Mouse (Mus musculus) heart, embryonic 12.5 days (tissue): ENCODE measurements around the gene Gm43720. TPM values are rescaled to one million over a fixed set of nuclear protein-coding genes. Genes with fewer than 3 reads are reported as not detected.

ENCODE experiments used
- ATAC-seq: fragments of 200-750 bp; cut with Nextera tagmentation; 2 replicates; pipeline ENCODE4 v1.8.0; 2017; ENCODE audit warnings: moderate TSS enrichment, moderate library complexity; ENCODE audit not compliant: insufficient number of reproducible peaks, low FRiP score
- H3K27ac ChIP-seq: fragments of 300-500 bp; sonication (generic); 2 replicates; pipeline ENCODE4 v1.5.1; 2016; ENCODE audit warnings: mild to moderate bottlenecking, moderate library complexity; ENCODE audit not compliant: poor library complexity, severe bottlenecking
- H3K27me3 ChIP-seq: fragments of 300-500 bp; sonication (generic); replicated peaks from 2 replicates; pipeline ENCODE4 v1.6.1; 2016; ENCODE audit warnings: mild to moderate bottlenecking, moderate library complexity
- H3K36me3 ChIP-seq: fragments of 300-500 bp; sonication (generic); 2 replicates; pipeline ENCODE4 v1.6.1; 2016; ENCODE audit warnings: mild to moderate bottlenecking, moderate library complexity
- H3K4me1 ChIP-seq: fragments of 300-500 bp; sonication (generic); replicated peaks from 2 replicates; pipeline ENCODE4 v1.6.1; 2016; ENCODE audit warnings: mild to moderate bottlenecking
- H3K4me2 ChIP-seq: fragments of 300-500 bp; sonication (generic); 2 replicates; pipeline ENCODE4 v1.6.1; 2016; ENCODE audit warnings: mild to moderate bottlenecking, moderate library complexity
- H3K4me3 ChIP-seq: fragments of 300-500 bp; sonication (generic); 2 replicates; pipeline ENCODE4 v1.5.1; 2016; ENCODE audit warnings: mild to moderate bottlenecking
- H3K9ac ChIP-seq: fragments of 300-500 bp; sonication (generic); 2 replicates; pipeline ENCODE4 v1.6.1; 2016; ENCODE audit warnings: mild to moderate bottlenecking, moderate library complexity
- H3K9me3 ChIP-seq: fragments of 300-500 bp; sonication (generic); replicated peaks from 2 replicates; pipeline ENCODE4 v1.6.1; 2016; ENCODE audit warnings: mild to moderate bottlenecking, moderate library complexity
- WGBS: fragments of 180-500 bp; shearing (Covaris S2); methylation state at CpG from one replicate; pipeline ENCODE4 v1.1.7; 2016; 5-methylcytosine and 5-hydroxymethylcytosine counted together
- polyA plus RNA-seq: library from polyadenylated mRNA; unstranded; fragments of >200 nt; fragmentation: Nextera tagmentation; extraction: Ambion mirVana; gene quantifications from 2 replicates; pipeline ENCODE4 v1.2.1, GENCODE M21; 2016

Gm43720 gene
- polyA plus RNA-seq, 1 experiment from 2014 or later, result 0.04 TPM

- Histone ChIP-seq H3K27me3 (no peaks in the 10 kb centered on the region), H3K27ac (no peak overlapping the region), H3K9me3 (no peaks in the 10 kb centered on the region), H3K4me3 (no peak overlapping the region), H3K4me1 (peaks cover 6% of the 10 kb centered on the region), H3K36me3 (no peaks in the 10 kb centered on the region), H3K9ac (no peak overlapping the region), H3K4me2 (no peak overlapping the region)
- no peak for ATAC-seq
- 81% methylated on average over 12 of the region's 12 CpGs for WGBS
Observed at GRCm38 (mm10) chr5:138251144-138251543, 28.6 kb downstream of the Gm43720 start.

DNA sequence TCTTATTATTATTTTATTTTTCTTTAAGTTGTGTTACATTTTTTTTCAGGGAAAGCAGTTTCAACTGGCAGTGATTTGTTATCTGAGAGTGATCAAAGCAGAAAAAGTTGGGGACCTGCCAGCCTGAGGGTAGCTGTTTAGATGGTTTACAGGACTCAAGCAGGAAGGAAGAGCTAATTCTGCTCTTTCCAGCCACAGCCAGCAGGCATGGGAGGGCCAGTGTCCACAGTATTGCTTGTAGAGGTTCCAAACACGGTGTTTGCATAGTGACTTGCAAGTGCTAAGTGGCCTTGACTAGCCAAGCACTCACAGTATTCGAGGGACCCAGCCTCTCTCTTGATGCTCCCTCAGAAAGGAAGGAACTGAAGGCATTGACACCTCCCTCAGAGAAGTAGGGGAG, 38.2 kb downstream of the Gm43720 start:
- H3K4me2 ChIP-seq, result no peak overlapping the region
- WGBS, result 20% methylated on average over 2 of the region's 2 CpGs
- no peaks in the 10 kb centered on the region for H3K4me1 ChIP-seq
- no peaks in the 10 kb centered on the region for H3K27me3 ChIP-seq
- peaks cover 3% of the 10 kb centered on the region; the same call in 1 of the 2 replicates for H3K9me3 ChIP-seq
- H3K27ac ChIP-seq, result no peak overlapping the region
- ATAC-seq, result no peak
- no peak overlapping the region for H3K4me3 ChIP-seq
- H3K9ac ChIP-seq, result no peak overlapping the region
- H3K36me3 ChIP-seq, result no peaks in the 10 kb centered on the region

DNA sequence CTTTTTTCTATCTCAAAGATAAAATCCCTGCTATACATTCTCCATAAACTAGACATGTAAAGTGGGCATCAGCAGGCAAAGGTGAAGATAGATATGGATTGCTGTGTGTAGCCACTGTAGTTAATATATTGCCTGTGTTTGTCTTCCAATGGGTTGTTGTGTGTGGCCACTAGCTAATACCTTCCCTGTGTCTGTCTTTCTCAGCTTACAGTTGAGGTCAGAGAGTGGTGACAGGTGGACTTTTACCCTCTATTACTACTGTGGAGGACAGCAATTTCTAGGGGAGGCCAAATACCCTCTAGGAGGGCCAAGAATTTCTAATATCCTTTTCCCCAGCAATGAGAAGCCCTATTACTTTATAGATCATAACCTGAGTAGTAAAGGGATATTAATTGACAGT, 45.5 kb downstream of the Gm43720 start:
- H3K27ac ChIP-seq, result no peak overlapping the region
- H3K4me1 ChIP-seq, result no peaks in the 10 kb centered on the region
- no peaks in the 10 kb centered on the region for H3K36me3 ChIP-seq
- no peak overlapping the region for H3K9ac ChIP-seq
- H3K9me3 ChIP-seq, result no peaks in the 10 kb centered on the region
- no peak for ATAC-seq
- H3K27me3 ChIP-seq, result no peaks in the 10 kb centered on the region
- no peak overlapping the region for H3K4me3 ChIP-seq
- no peak overlapping the region for H3K4me2 ChIP-seq

- Histone ChIP-seq H3K9ac (no peak overlapping the region), H3K4me3 (no peak overlapping the region), H3K27me3 (no peaks in the 10 kb centered on the region), H3K36me3 (no peaks in the 10 kb centered on the region), H3K9me3 (no peaks in the 10 kb centered on the region), H3K4me1 (no peaks in the 10 kb centered on the region), H3K27ac (no peak overlapping the region), H3K4me2 (no peak overlapping the region)
- WGBS, result 73% methylated on average over 2 of the region's 2 CpGs
- ATAC-seq, result no peak
Observed at GRCm38 (mm10) chr5:138233778-138234177, 46.0 kb downstream of the Gm43720 start.

GRCm38 (mm10) chr5:138229511-138229910, 50.2 kb downstream of the Gm43720 start:
- no peak overlapping the region for H3K27ac ChIP-seq
- H3K4me3 ChIP-seq, result no peak overlapping the region
- H3K36me3 ChIP-seq, result no peaks in the 10 kb centered on the region
- WGBS, result 91% methylated on average over 3 of the region's 3 CpGs
- H3K4me1 ChIP-seq, result no peaks in the 10 kb centered on the region
- H3K27me3 ChIP-seq, result 0 out of 2 replicates have a peak, but pooled peaks cover 4% of the 10 kb centered on the region
- H3K9me3 ChIP-seq, result no peaks in the 10 kb centered on the region
- H3K9ac ChIP-seq, result no peak overlapping the region
- no peak for ATAC-seq
- H3K4me2 ChIP-seq, result no peak overlapping the region

- Histone ChIP-seq H3K4me2 (no peak overlapping the region), H3K9ac (no peak overlapping the region), H3K9me3 (no peaks in the 10 kb centered on the region), H3K27me3 (0 out of 2 replicates have a peak, but pooled peaks cover 4% of the 10 kb centered on the region), H3K27ac (no peak overlapping the region), H3K36me3 (no peaks in the 10 kb centered on the region), H3K4me1 (no peaks in the 10 kb centered on the region), H3K4me3 (no peak overlapping the region)
- ATAC-seq, result no peak
- WGBS, result 50% methylated on average over 3 of the region's 3 CpGs
Observed at GRCm38 (mm10) chr5:138228026-138228425, 51.7 kb downstream of the Gm43720 start.

GRCm38 (mm10) chr5:138227367-138227766, 52.4 kb downstream of the Gm43720 start:
- Histone ChIP-seq H3K27me3 (0 out of 2 replicates have a peak, but pooled peaks cover 4% of the 10 kb centered on the region), H3K9me3 (no peaks in the 10 kb centered on the region), H3K27ac (no peak overlapping the region), H3K4me2 (no peak overlapping the region), H3K4me1 (no peaks in the 10 kb centered on the region), H3K9ac (no peak overlapping the region), H3K36me3 (no peaks in the 10 kb centered on the region), H3K4me3 (no peak overlapping the region)
- whole genome bisulfite sequencing, result 36% methylated on average over 2 of the region's 2 CpGs
- no peak for ATAC-seq

DNA sequence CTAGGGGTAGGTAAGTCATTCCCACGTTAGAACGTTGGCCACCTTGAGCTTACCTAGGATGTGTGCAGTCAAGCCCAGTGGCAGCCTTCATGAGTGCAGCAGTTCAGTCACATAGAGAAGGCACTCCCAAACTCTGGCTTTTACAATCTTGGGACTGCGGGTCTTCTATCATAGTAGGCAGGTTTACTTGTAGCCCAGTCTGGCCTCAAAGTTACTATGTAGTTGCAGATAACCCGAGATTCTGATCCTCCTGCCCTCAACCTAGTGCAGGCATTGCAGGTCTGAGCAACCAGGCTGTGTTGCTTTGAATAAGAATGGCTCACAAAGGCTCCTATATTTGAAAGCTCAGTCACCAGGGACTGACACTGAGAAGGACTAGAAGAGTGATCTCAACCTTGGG, 53.3 kb downstream of the Gm43720 start:
- no peaks in the 10 kb centered on the region for H3K4me1 ChIP-seq
- no peak for ATAC-seq
- no peak overlapping the region for H3K4me2 ChIP-seq
- no peaks in the 10 kb centered on the region for H3K36me3 ChIP-seq
- 0 out of 2 replicates have a peak, but pooled peaks cover 4% of the 10 kb centered on the region for H3K27me3 ChIP-seq
- no peak overlapping the region for H3K4me3 ChIP-seq
- H3K9ac ChIP-seq, result no peak overlapping the region
- WGBS, result 71% methylated on average over 4 of the region's 4 CpGs
- no peak overlapping the region for H3K27ac ChIP-seq
- H3K9me3 ChIP-seq, result no peaks in the 10 kb centered on the region

- ATAC-seq, result no peak
Observed at GRCm38 (mm10) chr5:138225700-138226099, 54.1 kb downstream of the Gm43720 start, which contains the start of gene Nxpe5. Gene Nxpe5 (plus strand): TSS chr5:138225898.

GRCm38 (mm10) chr5:138223287-138223686, 56.5 kb downstream of the Gm43720 start:
- Histone ChIP-seq H3K27ac (no peak overlapping the region), H3K4me1 (no peaks in the 10 kb centered on the region), H3K9ac (no peak overlapping the region), H3K9me3 (no peaks in the 10 kb centered on the region), H3K27me3 (0 out of 2 replicates have a peak, but pooled peaks cover 4% of the 10 kb centered on the region), H3K36me3 (no peaks in the 10 kb centered on the region), H3K4me2 (no peak overlapping the region), H3K4me3 (no peak overlapping the region)
- ATAC-seq, result no peak
- 51% methylated on average over 3 of the region's 3 CpGs for WGBS

More at GRCm38 (mm10) chr5:138225700-138226099, 54.1 kb downstream of the Gm43720 start, which contains the start of gene Nxpe5:
- Histone ChIP-seq H3K27me3 (0 out of 2 replicates have a peak, but pooled peaks cover 4% of the 10 kb centered on the region), H3K36me3 (no peaks in the 10 kb centered on the region), H3K9ac (no peak within 1 kb of the TSS), H3K4me3 (no peak within 1 kb of the TSS), H3K9me3 (no peaks in the 10 kb centered on the region), H3K4me2 (no peak within 1 kb of the TSS), H3K27ac (no peak within 1 kb of the TSS), H3K4me1 (no peaks in the 10 kb centered on the region)
- WGBS, result 65% methylated on average over 2 of the region's 2 CpGs

- H3K9ac ChIP-seq, result no peak overlapping the region
- no peak overlapping the region for H3K4me3 ChIP-seq
- H3K27ac ChIP-seq, result no peak overlapping the region
- no peaks in the 10 kb centered on the region for H3K4me1 ChIP-seq
- H3K9me3 ChIP-seq, result peaks cover 6% of the 10 kb centered on the region
- WGBS, result 24% methylated on average over 4 of the region's 4 CpGs
- H3K27me3 ChIP-seq, result 0 out of 2 replicates have a peak, but pooled peaks cover 4% of the 10 kb centered on the region
- H3K36me3 ChIP-seq, result no peaks in the 10 kb centered on the region
- no peak for ATAC-seq
- no peak overlapping the region for H3K4me2 ChIP-seq
Observed at GRCm38 (mm10) chr5:138222111-138222510, 57.6 kb downstream of the Gm43720 start.

GRCm38 (mm10) chr5:138219864-138220263, 59.9 kb downstream of the Gm43720 start:
- 64% methylated on average over 2 of the region's 2 CpGs for WGBS
- no peaks in the 10 kb centered on the region for H3K27me3 ChIP-seq
- H3K9me3 ChIP-seq, result peaks cover 28% of the 10 kb centered on the region
- ATAC-seq, result no peak
- H3K4me3 ChIP-seq, result no peak overlapping the region
- H3K4me1 ChIP-seq, result no peaks in the 10 kb centered on the region
- H3K9ac ChIP-seq, result no peak overlapping the region
- no peak overlapping the region for H3K4me2 ChIP-seq
- H3K27ac ChIP-seq, result no peak overlapping the region
- H3K36me3 ChIP-seq, result no peaks in the 10 kb centered on the region
